Comparison of ENCODE assay signal across 13 mouse cellular contexts in the genomic region with DNA sequence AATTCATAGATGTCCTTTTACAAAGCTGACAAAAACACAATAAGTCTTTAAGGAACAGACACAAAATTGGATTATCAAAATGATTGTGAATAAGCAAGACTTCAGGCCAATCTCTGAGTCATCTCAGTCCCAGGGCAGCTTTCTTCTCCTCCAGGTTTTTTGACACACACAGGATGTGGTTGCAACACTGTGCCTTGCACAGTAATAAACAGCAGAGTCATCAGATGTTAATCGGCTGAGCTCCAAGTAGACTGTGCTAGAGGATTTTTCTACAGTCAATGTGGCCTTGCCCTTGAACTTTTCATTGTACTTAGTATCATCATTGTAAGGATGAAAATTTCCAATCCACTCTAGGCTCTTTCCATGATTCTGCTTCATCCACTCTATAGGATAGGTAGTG.
DNase-seq lines count a peak whose midpoint lies in the region; ATAC-seq and TF ChIP-seq lines count a peak whose summit lies in the region.
"Had no signal": no experiment of that assay in that cellular context is flagged by ENCODE, and none has a peak within 500 bp of the region (broad histone marks: within the 10 kb centered on the region; RNA-seq: fewer than 3 reads in every experiment).

No protein-coding gene starts in this region.

- TF ChIP-seq CTCF in liver, adult 2 months (IDR thresholded peaks at IDR 0.05; ENCODE audit: low read depth, low read length), result no peak

- H3K9ac ChIP-seq in liver, adult 2 months (ENCODE audit: low read depth, low read length), result no peak overlapping the region
- no peak overlapping the region for H3K9ac ChIP-seq in liver, embryonic 11.5 days (ENCODE audit: low read depth, low read length)
- H3K9ac ChIP-seq: liver, embryonic 12.5 days had no signal

- no peak for ATAC-seq in liver, embryonic 11.5 days (replicated peaks; ENCODE audit: low FRiP score)
- peak; percentile 100 for ATAC-seq in activated CD4-positive, CD25-positive, alpha-beta regulatory T cell, adult 4 months
- ATAC-seq: liver, embryonic 12.5 days had no signal

- H3K4me2 ChIP-seq in liver, embryonic 11.5 days, result no peak overlapping the region
- H3K4me2 ChIP-seq: liver, embryonic 12.5 days had no signal

- H3K27me3 ChIP-seq in liver, adult 2 months (ENCODE audit: control insufficient read depth, insufficient read depth, low read length), result no peaks in the 10 kb centered on the region
- no peaks in the 10 kb centered on the region for H3K27me3 ChIP-seq in liver, embryonic 11.5 days (replicated peaks; ENCODE audit: control insufficient read depth, insufficient read depth, low read length)
- H3K27me3 ChIP-seq: liver, embryonic 12.5 days had no signal

- no peak overlapping the region for H3K27ac ChIP-seq in liver, adult 2 months (replicated peaks; ENCODE audit: insufficient read depth, low read depth, low read length)
- H3K27ac ChIP-seq in liver, embryonic 11.5 days (ENCODE audit: low read depth, low read length), result no peak overlapping the region
- H3K27ac ChIP-seq in macrophage, result peak overlapping the region; percentile 18; the same call in 1 of the 2 replicates
- H3K27ac ChIP-seq: liver, embryonic 12.5 days had no signal

- 93% methylated on average over 1 of the region's 1 CpGs for WGBS in liver, adult 2 months
- whole genome bisulfite sequencing in liver, embryonic 11.5 days, result 81% methylated on average over 1 of the region's 1 CpGs
- WGBS in macrophage (ENCODE audit: missing documents), result 0% methylated on average over 1 of the region's 1 CpGs

- H3K4me1 ChIP-seq in liver, adult 2 months (ENCODE audit: control insufficient read depth, insufficient read depth, low read length), result no peaks in the 10 kb centered on the region
- no peaks in the 10 kb centered on the region for H3K4me1 ChIP-seq in liver, embryonic 11.5 days (replicated peaks; ENCODE audit: control insufficient read depth, insufficient read depth, low read length)
- H3K4me1 ChIP-seq: liver, embryonic 12.5 days had no signal

- no peak overlapping the region for H3K4me3 ChIP-seq in liver, adult 2 months (ENCODE audit: insufficient read depth, low read depth, low read length)
- H3K4me3 ChIP-seq in liver, embryonic 11.5 days (ENCODE audit: low read depth, low read length), result no peak overlapping the region
- no peak overlapping the region for H3K4me3 ChIP-seq in macrophage (ENCODE audit: inconsistent target)
- H3K4me3 ChIP-seq: liver, embryonic 12.5 days had no signal

- 0 out of 2 replicates have a peak, but pooled peaks cover 2% of the 10 kb centered on the region for H3K9me3 ChIP-seq in liver, embryonic 11.5 days (ENCODE audit: control insufficient read depth, low read length)

- no peaks in the 10 kb centered on the region for H3K79me2 ChIP-seq in liver, adult 2 months (ENCODE audit: control insufficient read depth, insufficient read depth, low read length)
- H3K79me2 ChIP-seq in macrophage (ENCODE audit: inconsistent target), result no peaks in the 10 kb centered on the region

- DNase-seq in liver, adult 2 months (ENCODE audit: extremely low read depth, low read depth, low spot score), result peak; percentile 2
- no peak for DNase-seq in liver, embryonic 11.5 days (ENCODE audit: low spot score)
- DNase-seq in thymus, postnatal 25 days, result peak; percentile 46
- DNase-seq in ovary, postnatal 14 days (ENCODE audit: low spot score), result no peak
- no peak for DNase-seq in layer of hippocampus, adult 9-11 months
- no peak for DNase-seq in layer of hippocampus, postnatal 10 days (ENCODE audit: low spot score in 2 of 2)
- DNase-seq: cerebellum, adult 11-12 months; heart, adult 11 months; kidney, postnatal 14 days; lung, postnatal 4 days had no signal

- H3K36me3 ChIP-seq in liver, adult 2 months (ENCODE audit: control insufficient read depth, insufficient read depth, low read length), result no peaks in the 10 kb centered on the region
- H3K36me3 ChIP-seq in liver, embryonic 11.5 days (ENCODE audit: control insufficient read depth, insufficient read depth, low read length), result no peaks in the 10 kb centered on the region
- no peaks in the 10 kb centered on the region for H3K36me3 ChIP-seq in macrophage (ENCODE audit: inconsistent target)
- H3K36me3 ChIP-seq: liver, embryonic 12.5 days had no signal

- no peak for TF ChIP-seq POLR2A in liver, adult 2 months (IDR thresholded peaks at IDR 0.05; ENCODE audit: extremely low read depth, insufficient read depth, low read length)

Comparison
In these comparisons a context has a peak if more than half of its experiments do, and no peak if none do; other contexts are left out.
1. DNase-seq: peak in liver, adult 2 months (single experiment) and thymus, postnatal 25 days (single experiment); none in liver, embryonic 11.5 days (single experiment), ovary, postnatal 14 days (single experiment), layer of hippocampus, adult 9-11 months (single experiment) and layer of hippocampus, postnatal 10 days (0 of 2).